Mouse (Mus musculus): ENCODE results near the gene Calcrl.

DNA sequence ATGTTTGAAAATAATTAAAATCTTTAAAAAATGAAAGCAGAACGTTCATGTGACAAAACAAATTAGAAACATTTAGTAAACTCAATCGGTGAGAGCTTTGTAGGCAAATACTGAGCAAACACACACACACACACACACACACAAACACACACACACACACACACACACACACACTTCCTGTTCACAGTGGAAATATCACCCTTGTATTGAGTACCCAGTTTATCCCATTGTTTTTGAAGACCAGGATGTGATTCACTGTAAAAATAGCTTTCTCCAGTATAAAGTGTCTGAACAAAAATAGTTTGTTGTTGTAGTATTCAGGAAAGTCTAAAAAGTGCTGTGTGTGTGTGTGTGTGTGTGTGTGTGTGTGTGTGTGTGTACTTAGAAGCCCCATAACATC is 130.1 kb downstream of the Calcrl start:
- TF ChIP-seq CTCF (IDR thresholded peaks at IDR 0.05; ENCODE audit: low read depth): no peak
- TF ChIP-seq EP300 (IDR thresholded peaks at IDR 0.05; ENCODE audit: low read depth): 0 out of 2 replicates have a peak, but pooled peaks have one; percentile 23

Data from liver, postnatal 0 days (tissue).